Mouse (Mus musculus): ENCODE data around the gene Sh3bgrl2.

DNA sequence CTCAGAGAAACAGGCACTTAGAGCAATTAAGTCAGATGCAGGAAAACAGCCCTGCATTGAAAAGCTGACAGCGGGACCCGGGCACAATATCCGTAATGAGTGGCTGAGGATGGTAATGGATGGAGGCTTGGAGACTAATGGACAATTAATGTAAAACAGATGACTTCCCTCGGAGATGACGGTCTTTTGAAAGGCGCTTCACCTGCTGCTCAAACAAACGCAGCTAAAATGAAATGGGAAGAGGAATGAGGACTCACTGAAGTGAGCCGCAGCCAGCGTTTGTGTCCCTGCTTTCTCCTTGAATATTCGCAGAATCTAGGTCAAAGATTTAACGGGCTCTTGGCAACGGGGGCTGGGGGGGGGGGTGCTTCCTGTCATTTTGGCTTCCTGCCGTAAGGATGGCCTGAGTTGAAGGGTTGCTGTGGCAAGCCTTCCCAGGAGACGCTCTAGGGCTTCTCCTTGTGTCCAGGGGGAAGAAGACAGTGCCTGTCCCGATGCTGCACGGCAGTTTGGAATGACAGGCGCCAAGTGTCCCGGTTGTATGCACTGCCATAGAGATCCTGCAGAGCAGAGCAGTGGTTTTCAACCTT, 138.5 kb downstream of the Sh3bgrl2 start:
- TF ChIP-seq GATA1 (IDR thresholded peaks at IDR 0.05; ENCODE audit: low read length), result no peak
- TF ChIP-seq TAL1 (IDR thresholded peaks at IDR 0.05; ENCODE audit: low read length), result no peak
